Mouse (Mus musculus): ENCODE measurements around the gene Acaca. TPM values are rescaled to one million over a fixed set of nuclear protein-coding genes. Genes with fewer than 3 reads are reported as not detected.
"Not testable (repeated sequence)": the region's sequence is repeated elsewhere in the genome, so short reads cannot be mapped to it uniquely, and the experiment has no call there.

The Acaca gene
- polyA plus RNA-seq, 1 experiment from 2014 or later, result 20.5 TPM

GRCm38 (mm10) chr11:84389332-84389731 is 259.9 kb downstream of the Acaca start:
- Histone ChIP-seq H3K4me2 (no peak overlapping the region), H3K36me3 (ENCODE audit: poor library complexity, severe bottlenecking) (peaks cover 45% of the 10 kb centered on the region), H3K9ac (no peak overlapping the region), H3K4me1 (peaks cover 5% of the 10 kb centered on the region; the same call in 1 of the 2 replicates), H3K4me3 (no peak overlapping the region), H3K9me3 (replicated peaks) (no peaks in the 10 kb centered on the region), H3K27ac (no peak overlapping the region), H3K27me3 (no peaks in the 10 kb centered on the region)
- no peak for ATAC-seq
- WGBS, result 85% methylated on average over 6 of the region's 6 CpGs

DNA sequence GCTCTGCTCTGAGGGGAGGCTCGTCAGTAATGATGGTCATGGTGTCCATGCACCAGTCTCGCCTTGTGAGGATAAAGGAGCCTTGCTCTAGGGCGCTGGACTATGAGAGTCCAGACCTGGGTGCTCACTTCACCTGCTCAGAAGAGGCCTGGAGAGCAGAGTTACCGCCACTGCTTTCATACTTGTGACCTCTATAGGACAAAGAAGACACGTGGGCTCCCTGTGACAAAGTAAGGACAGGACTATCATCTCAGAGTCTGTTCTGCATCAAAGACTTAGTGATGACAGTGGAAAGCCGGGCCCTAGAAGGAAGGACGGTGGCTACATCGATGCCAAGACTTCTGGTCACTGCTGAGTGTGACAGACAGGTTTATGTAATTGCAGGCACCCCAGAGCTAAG is 261.7 kb downstream of the Acaca start:
- no peak for ATAC-seq
- H3K36me3 ChIP-seq (ENCODE audit: poor library complexity, severe bottlenecking), result peaks cover 41% of the 10 kb centered on the region
- no peak overlapping the region for H3K9ac ChIP-seq
- no peaks in the 10 kb centered on the region for H3K27me3 ChIP-seq
- H3K9me3 ChIP-seq (replicated peaks), result no peaks in the 10 kb centered on the region
- no peak overlapping the region for H3K4me3 ChIP-seq
- peaks cover 9% of the 10 kb centered on the region; the same call in 1 of the 2 replicates for H3K4me1 ChIP-seq
- H3K27ac ChIP-seq, result no peak overlapping the region
- no peak overlapping the region for H3K4me2 ChIP-seq
- 86% methylated on average over 8 of the region's 8 CpGs for WGBS

GRCm38 (mm10) chr11:84392066-84392465 is 262.6 kb downstream of the Acaca start:
- H3K4me1 ChIP-seq, result peaks cover 18% of the 10 kb centered on the region
- H3K9ac ChIP-seq; H3K27me3 ChIP-seq; H3K27ac ChIP-seq; ATAC-seq; H3K4me2 ChIP-seq; H3K9me3 ChIP-seq (replicated peaks); H3K4me3 ChIP-seq: not testable (repeated sequence)
- peaks cover 41% of the 10 kb centered on the region for H3K36me3 ChIP-seq (ENCODE audit: poor library complexity, severe bottlenecking)
- WGBS, result 77% methylated on average over 7 of the region's 7 CpGs

GRCm38 (mm10) chr11:84393571-84393970 is 264.1 kb downstream of the Acaca start:
- Histone ChIP-seq H3K9me3 (replicated peaks) (no peaks in the 10 kb centered on the region), H3K4me3 (no peak overlapping the region), H3K9ac (no peak overlapping the region), H3K27me3 (no peaks in the 10 kb centered on the region), H3K27ac (no peak overlapping the region), H3K4me1 (peaks cover 21% of the 10 kb centered on the region), H3K4me2 (no peak overlapping the region), H3K36me3 (ENCODE audit: poor library complexity, severe bottlenecking) (peaks cover 48% of the 10 kb centered on the region)
- WGBS, result 85% methylated on average over 7 of the region's 7 CpGs
- no peak for ATAC-seq

GRCm38 (mm10) chr11:84395010-84395409 is 265.5 kb downstream of the Acaca start:
- H3K4me3 ChIP-seq, result no peak overlapping the region
- no peak overlapping the region for H3K9ac ChIP-seq
- H3K9me3 ChIP-seq (replicated peaks), result no peaks in the 10 kb centered on the region
- H3K4me1 ChIP-seq, result peaks cover 15% of the 10 kb centered on the region
- H3K36me3 ChIP-seq (ENCODE audit: poor library complexity, severe bottlenecking), result peaks cover 45% of the 10 kb centered on the region
- no peak overlapping the region for H3K27ac ChIP-seq
- no peak for ATAC-seq
- no peak overlapping the region for H3K4me2 ChIP-seq
- no peaks in the 10 kb centered on the region for H3K27me3 ChIP-seq
- WGBS, result 60% methylated on average over 1 of the region's 1 CpGs

DNA sequence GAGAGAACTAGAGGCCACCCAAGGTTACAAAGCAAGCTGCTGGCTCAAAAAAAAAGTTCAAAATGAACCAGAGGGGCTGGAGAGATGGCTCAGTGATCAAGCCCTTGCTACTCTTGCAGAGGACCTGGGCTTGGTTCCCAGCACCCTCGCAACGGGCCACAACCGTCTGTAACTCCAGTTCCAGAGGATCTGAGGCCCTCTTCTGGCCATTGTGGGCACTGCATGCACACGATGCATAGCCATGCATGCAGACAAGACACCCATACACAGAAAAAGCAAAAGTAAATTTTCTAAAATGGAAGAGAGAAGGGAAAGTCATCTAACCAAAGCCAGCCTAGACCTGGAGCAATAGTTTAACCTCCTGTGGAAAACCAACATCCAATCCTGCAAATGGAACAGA is 277.3 kb downstream of the Acaca start:
- Histone ChIP-seq H3K4me2 (no peak overlapping the region), H3K9me3 (replicated peaks) (0 out of 2 replicates have a peak, but pooled peaks cover 8% of the 10 kb centered on the region), H3K4me1 (peaks cover 17% of the 10 kb centered on the region), H3K27ac (no peak overlapping the region), H3K36me3 (ENCODE audit: poor library complexity, severe bottlenecking) (peaks cover 5% of the 10 kb centered on the region), H3K9ac (no peak overlapping the region), H3K4me3 (no peak overlapping the region), H3K27me3 (no peaks in the 10 kb centered on the region)
- no peak for ATAC-seq
- WGBS, result 95% methylated on average over 4 of the region's 4 CpGs

GRCm38 (mm10) chr11:84410383-84410782 is 280.9 kb downstream of the Acaca start:
- H3K4me1 ChIP-seq, result peaks cover 37% of the 10 kb centered on the region
- no peak overlapping the region for H3K4me3 ChIP-seq
- H3K9me3 ChIP-seq (replicated peaks), result 0 out of 2 replicates have a peak, but pooled peaks cover 8% of the 10 kb centered on the region
- ATAC-seq, result peak; percentile 19; the same call in 1 of the 2 replicates
- no peak overlapping the region for H3K4me2 ChIP-seq
- no peak overlapping the region for H3K9ac ChIP-seq
- H3K27me3 ChIP-seq, result peaks cover 8% of the 10 kb centered on the region
- H3K36me3 ChIP-seq (ENCODE audit: poor library complexity, severe bottlenecking), result peaks cover 4% of the 10 kb centered on the region; the same call in 1 of the 2 replicates
- 51% methylated on average over 4 of the region's 4 CpGs for WGBS
- no peak overlapping the region for H3K27ac ChIP-seq

- no peak overlapping the region for H3K4me2 ChIP-seq
- H3K9me3 ChIP-seq (replicated peaks), result 0 out of 2 replicates have a peak, but pooled peaks cover 8% of the 10 kb centered on the region
- no peak; the same call in 1 of the 2 replicates for ATAC-seq
- H3K27ac ChIP-seq, result no peak overlapping the region
- H3K9ac ChIP-seq, result no peak overlapping the region
- H3K27me3 ChIP-seq, result peaks cover 8% of the 10 kb centered on the region
- H3K4me1 ChIP-seq, result peaks cover 37% of the 10 kb centered on the region
- 65% methylated on average over 7 of the region's 7 CpGs for WGBS
- H3K36me3 ChIP-seq (ENCODE audit: poor library complexity, severe bottlenecking), result peaks cover 4% of the 10 kb centered on the region; the same call in 1 of the 2 replicates
- no peak overlapping the region for H3K4me3 ChIP-seq
These were observed 281.6 kb downstream of the Acaca start for GRCm38 (mm10) chr11:84410879-84411641.

- Histone ChIP-seq H3K9ac (no peak overlapping the region), H3K27ac (no peak overlapping the region), H3K9me3 (replicated peaks) (0 out of 2 replicates have a peak, but pooled peaks cover 6% of the 10 kb centered on the region), H3K27me3 (peaks cover 8% of the 10 kb centered on the region), H3K4me1 (peaks cover 37% of the 10 kb centered on the region), H3K4me2 (no peak overlapping the region), H3K36me3 (ENCODE audit: poor library complexity, severe bottlenecking) (peaks cover 2% of the 10 kb centered on the region; the same call in 1 of the 2 replicates), H3K4me3 (no peak overlapping the region)
- ATAC-seq, result no peak
- WGBS, result 64% methylated on average over 7 of the region's 7 CpGs
These were observed 282.2 kb downstream of the Acaca start for GRCm38 (mm10) chr11:84411642-84412018.

- Histone ChIP-seq H3K27ac (no peak overlapping the region), H3K4me1 (peaks cover 37% of the 10 kb centered on the region), H3K9ac (peak overlapping the region; percentile 18; the same call in 1 of the 2 replicates), H3K9me3 (replicated peaks) (no peaks in the 10 kb centered on the region), H3K4me2 (no peak overlapping the region), H3K36me3 (ENCODE audit: poor library complexity, severe bottlenecking) (no peaks in the 10 kb centered on the region), H3K27me3 (peaks cover 8% of the 10 kb centered on the region), H3K4me3 (no peak overlapping the region)
- ATAC-seq, result no peak
- WGBS, result 31% methylated on average over 12 of the region's 12 CpGs
These were observed 282.9 kb downstream of the Acaca start for GRCm38 (mm10) chr11:84412201-84412934.

DNA sequence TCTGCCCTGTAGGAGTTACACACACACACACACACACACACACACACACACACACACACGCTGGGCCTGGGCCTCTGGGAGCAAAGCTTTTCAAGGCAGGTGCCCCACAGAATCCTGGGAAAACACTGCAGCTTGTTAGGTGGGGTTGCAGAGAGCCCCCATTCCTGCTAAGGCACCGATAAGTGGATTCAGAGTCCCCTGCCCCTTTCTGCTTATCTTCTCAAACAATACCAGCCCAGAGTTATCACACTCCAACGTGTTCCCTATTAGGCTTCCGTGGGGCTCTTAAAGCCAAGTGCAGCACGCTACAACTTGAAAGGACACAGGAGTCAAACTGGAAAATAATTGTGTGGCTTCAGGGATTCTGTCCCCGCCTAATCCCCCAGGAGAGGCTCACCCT is 283.6 kb downstream of the Acaca start:
- ATAC-seq, result no peak
- H3K36me3 ChIP-seq (ENCODE audit: poor library complexity, severe bottlenecking), result no peaks in the 10 kb centered on the region
- H3K4me2 ChIP-seq, result no peak overlapping the region
- peaks cover 8% of the 10 kb centered on the region for H3K27me3 ChIP-seq
- H3K4me3 ChIP-seq, result no peak overlapping the region
- no peak overlapping the region for H3K9ac ChIP-seq
- H3K27ac ChIP-seq, result no peak overlapping the region
- H3K9me3 ChIP-seq (replicated peaks), result no peaks in the 10 kb centered on the region
- peaks cover 37% of the 10 kb centered on the region for H3K4me1 ChIP-seq
- 41% methylated on average over 6 of the region's 6 CpGs for WGBS

GRCm38 (mm10) chr11:84420779-84421178 is 291.3 kb downstream of the Acaca start:
- Histone ChIP-seq H3K4me1 (peaks cover 7% of the 10 kb centered on the region; the same call in 1 of the 2 replicates), H3K27ac (no peak overlapping the region; the same call in 1 of the 2 replicates), H3K4me3 (no peak overlapping the region), H3K36me3 (ENCODE audit: poor library complexity, severe bottlenecking) (no peaks in the 10 kb centered on the region), H3K9me3 (replicated peaks) (no peaks in the 10 kb centered on the region), H3K9ac (no peak overlapping the region), H3K4me2 (no peak overlapping the region), H3K27me3 (no peaks in the 10 kb centered on the region)
- no peak for ATAC-seq
- 94% methylated on average over 6 of the region's 6 CpGs for WGBS
